Mouse (Mus musculus): ENCODE results near the gene Ptcd2. TPM values are rescaled to one million over a fixed set of nuclear protein-coding genes. Genes with fewer than 3 reads are reported as not detected.

Gene Ptcd2
- total and polyA plus RNA-seq, 2 experiments from 2014 or later: 47.6 to 57.6 TPM

GRCm38 (mm10) chr13:99287786-99288185, 56.7 kb downstream of the Ptcd2 start:
- ATAC-seq: no peak
- no peak for TF ChIP-seq CTCF (IDR thresholded peaks at IDR 0.05; ENCODE audit: low read depth)

GRCm38 (mm10) chr13:99287207-99287606, 57.3 kb downstream of the Ptcd2 start:
- H3K4me3 ChIP-seq (ENCODE audit: low read depth, low read length): no peak overlapping the region
- H3K36me3 ChIP-seq (ENCODE audit: insufficient read depth): no peaks in the 10 kb centered on the region
- H3K27ac ChIP-seq (ENCODE audit: low read depth, low read length): no peak overlapping the region
- DNase-seq (no peak), ATAC-seq (no peak)
- no peak overlapping the region for H3K9ac ChIP-seq
- no peaks in the 10 kb centered on the region for H3K9me3 ChIP-seq (ENCODE audit: low read length)
- H3K4me1 ChIP-seq (ENCODE audit: insufficient read depth): peaks cover 5% of the 10 kb centered on the region; the same call in 1 of the 2 replicates
- H3K27me3 ChIP-seq (ENCODE audit: insufficient read depth, low read length): no peaks in the 10 kb centered on the region
- 95% methylated on average over 4 of the region's 4 CpGs for WGBS
- H3K4me2 ChIP-seq (ENCODE audit: low read depth): no peak overlapping the region
- TF ChIP-seq CTCF (IDR thresholded peaks at IDR 0.05; ENCODE audit: low read depth): no peak

More at GRCm38 (mm10) chr13:99287786-99288185, 56.7 kb downstream of the Ptcd2 start:
- Histone ChIP-seq H3K4me1 (ENCODE audit: insufficient read depth) (peaks cover 5% of the 10 kb centered on the region; the same call in 1 of the 2 replicates), H3K9me3 (ENCODE audit: low read length) (no peaks in the 10 kb centered on the region), H3K9ac (no peak overlapping the region), H3K27ac (ENCODE audit: low read depth, low read length) (no peak overlapping the region), H3K27me3 (ENCODE audit: insufficient read depth, low read length) (no peaks in the 10 kb centered on the region), H3K36me3 (ENCODE audit: insufficient read depth) (no peaks in the 10 kb centered on the region), H3K4me2 (ENCODE audit: low read depth) (no peak overlapping the region), H3K4me3 (ENCODE audit: low read depth, low read length) (no peak overlapping the region)
- WGBS: 84% methylated on average over 9 of the region's 9 CpGs
- no peak for DNase-seq

- H3K27ac ChIP-seq (ENCODE audit: low read depth, low read length): 0 out of 2 replicates have a peak overlapping the region, but pooled peaks have one; percentile 51
- no peak for TF ChIP-seq CTCF (IDR thresholded peaks at IDR 0.05; ENCODE audit: low read depth)
- no peak for ATAC-seq
- H3K4me3 ChIP-seq (ENCODE audit: low read depth, low read length): no peak overlapping the region
- H3K9ac ChIP-seq: no peak overlapping the region
- no peak overlapping the region for H3K4me2 ChIP-seq (ENCODE audit: low read depth)
- no peaks in the 10 kb centered on the region for H3K27me3 ChIP-seq (ENCODE audit: insufficient read depth, low read length)
- peaks cover 5% of the 10 kb centered on the region; the same call in 1 of the 2 replicates for H3K4me1 ChIP-seq (ENCODE audit: insufficient read depth)
- no peaks in the 10 kb centered on the region for H3K9me3 ChIP-seq (ENCODE audit: low read length)
- WGBS: 60% methylated on average over 2 of the region's 2 CpGs
- no peak for DNase-seq
- H3K36me3 ChIP-seq (ENCODE audit: insufficient read depth): no peaks in the 10 kb centered on the region
These were observed 59.3 kb downstream of the Ptcd2 start for GRCm38 (mm10) chr13:99285241-99285640.

GRCm38 (mm10) chr13:99284400-99285160, 59.9 kb downstream of the Ptcd2 start:
- H3K36me3 ChIP-seq (ENCODE audit: insufficient read depth): no peaks in the 10 kb centered on the region
- no peak overlapping the region for H3K9ac ChIP-seq
- no peaks in the 10 kb centered on the region for H3K9me3 ChIP-seq (ENCODE audit: low read length)
- DNase-seq (peak; percentile 87), ATAC-seq (peak; percentile 93)
- H3K4me1 ChIP-seq (ENCODE audit: insufficient read depth): peaks cover 5% of the 10 kb centered on the region; the same call in 1 of the 2 replicates
- no peak for TF ChIP-seq CTCF (IDR thresholded peaks at IDR 0.05; ENCODE audit: low read depth)
- WGBS: 34% methylated on average over 21 of the region's 21 CpGs
- H3K4me2 ChIP-seq (ENCODE audit: low read depth): no peak overlapping the region
- peak overlapping the region; percentile 51; the same call in 1 of the 2 replicates for H3K27ac ChIP-seq (ENCODE audit: low read depth, low read length)
- H3K4me3 ChIP-seq (ENCODE audit: low read depth, low read length): no peak overlapping the region
- H3K27me3 ChIP-seq (ENCODE audit: insufficient read depth, low read length): no peaks in the 10 kb centered on the region

GRCm38 (mm10) chr13:99283916-99284315, 60.6 kb downstream of the Ptcd2 start:
- WGBS: 50% methylated on average over 12 of the region's 12 CpGs
- H3K27ac ChIP-seq (ENCODE audit: low read depth, low read length): peak overlapping the region; percentile 51; the same call in 1 of the 2 replicates
- no peak overlapping the region for H3K4me2 ChIP-seq (ENCODE audit: low read depth)
- H3K36me3 ChIP-seq (ENCODE audit: insufficient read depth): no peaks in the 10 kb centered on the region
- H3K9me3 ChIP-seq (ENCODE audit: low read length): no peaks in the 10 kb centered on the region
- H3K4me1 ChIP-seq (ENCODE audit: insufficient read depth): peaks cover 5% of the 10 kb centered on the region; the same call in 1 of the 2 replicates
- ATAC-seq (no peak), DNase-seq (no peak)
- no peak overlapping the region for H3K4me3 ChIP-seq (ENCODE audit: low read depth, low read length)
- no peaks in the 10 kb centered on the region for H3K27me3 ChIP-seq (ENCODE audit: insufficient read depth, low read length)
- H3K9ac ChIP-seq: no peak overlapping the region
- no peak for TF ChIP-seq CTCF (IDR thresholded peaks at IDR 0.05; ENCODE audit: low read depth)

- 58% methylated on average over 6 of the region's 6 CpGs for WGBS
- H3K27ac ChIP-seq (ENCODE audit: low read depth, low read length): no peak overlapping the region
- ATAC-seq: no peak
These were observed 61.5 kb downstream of the Ptcd2 start for GRCm38 (mm10) chr13:99282961-99283360.

GRCm38 (mm10) chr13:99279351-99279750, 65.2 kb downstream of the Ptcd2 start:
- WGBS: 56% methylated on average over 10 of the region's 10 CpGs
- Histone ChIP-seq H3K4me3 (ENCODE audit: low read depth, low read length) (no peak overlapping the region), H3K27me3 (ENCODE audit: insufficient read depth, low read length) (no peaks in the 10 kb centered on the region), H3K36me3 (ENCODE audit: insufficient read depth) (no peaks in the 10 kb centered on the region), H3K4me1 (ENCODE audit: insufficient read depth) (peaks cover 5% of the 10 kb centered on the region; the same call in 1 of the 2 replicates), H3K27ac (ENCODE audit: low read depth, low read length) (no peak overlapping the region), H3K9me3 (ENCODE audit: low read length) (no peaks in the 10 kb centered on the region), H3K9ac (no peak overlapping the region), H3K4me2 (ENCODE audit: low read depth) (no peak overlapping the region)
- no peak for TF ChIP-seq CTCF (IDR thresholded peaks at IDR 0.05; ENCODE audit: low read depth)
- ATAC-seq (no peak), DNase-seq (no peak)

More at GRCm38 (mm10) chr13:99282961-99283360, 61.5 kb downstream of the Ptcd2 start:
- DNase-seq: no peak
- H3K4me2 ChIP-seq (ENCODE audit: low read depth): no peak overlapping the region
- H3K9ac ChIP-seq: no peak overlapping the region
- no peak for TF ChIP-seq CTCF (IDR thresholded peaks at IDR 0.05; ENCODE audit: low read depth)
- H3K9me3 ChIP-seq (ENCODE audit: low read length): no peaks in the 10 kb centered on the region
- H3K36me3 ChIP-seq (ENCODE audit: insufficient read depth): no peaks in the 10 kb centered on the region
- H3K27me3 ChIP-seq (ENCODE audit: insufficient read depth, low read length): no peaks in the 10 kb centered on the region
- H3K4me1 ChIP-seq (ENCODE audit: insufficient read depth): peaks cover 5% of the 10 kb centered on the region; the same call in 1 of the 2 replicates
- no peak overlapping the region for H3K4me3 ChIP-seq (ENCODE audit: low read depth, low read length)
